Mouse (Mus musculus): ENCODE measurements around the gene Npas2. TPM values are rescaled to one million over a fixed set of nuclear protein-coding genes. Genes with fewer than 3 reads are reported as not detected.

The Npas2 gene
- polyA plus RNA-seq, 1 experiment, result 21.1 TPM

- DNase-seq (ENCODE audit: extremely low spot score in 1 of 2, low spot score in 1 of 2), result no peak
Measured at GRCm38 (mm10) chr1:39210928-39211327, 17.4 kb downstream of the Npas2 start.

- DNase-seq (ENCODE audit: extremely low spot score in 1 of 2, low spot score in 1 of 2), result no peak
Measured at GRCm38 (mm10) chr1:39212982-39213381, 19.5 kb downstream of the Npas2 start.

- DNase-seq (ENCODE audit: extremely low spot score in 1 of 2, low spot score in 1 of 2), result no peak
Measured at GRCm38 (mm10) chr1:39217584-39217983, 24.1 kb downstream of the Npas2 start.

- DNase-seq (ENCODE audit: extremely low spot score in 1 of 2, low spot score in 1 of 2), result no peak
Measured at GRCm38 (mm10) chr1:39228401-39228800, 34.9 kb downstream of the Npas2 start.

- DNase-seq (ENCODE audit: extremely low spot score in 1 of 2, low spot score in 1 of 2), result no peak
Measured at GRCm38 (mm10) chr1:39230021-39230420, 36.5 kb downstream of the Npas2 start.

- no peak for DNase-seq (ENCODE audit: extremely low spot score in 1 of 2, low spot score in 1 of 2)
Measured at GRCm38 (mm10) chr1:39234815-39235449, 41.4 kb downstream of the Npas2 start.

GRCm38 (mm10) chr1:39237503-39238255 lies 44.1 kb downstream of the Npas2 start:
- no peak for DNase-seq (ENCODE audit: extremely low spot score in 1 of 2, low spot score in 1 of 2)

- DNase-seq (ENCODE audit: extremely low spot score in 1 of 2, low spot score in 1 of 2), result no peak
Measured at GRCm38 (mm10) chr1:39240860-39241584, 47.5 kb downstream of the Npas2 start.

GRCm38 (mm10) chr1:39244726-39245125 lies 51.2 kb downstream of the Npas2 start:
- no peak for DNase-seq (ENCODE audit: extremely low spot score in 1 of 2, low spot score in 1 of 2)

- peak; percentile 24 to 79 for DNase-seq (ENCODE audit: extremely low spot score in 1 of 2, low spot score in 1 of 2)
Measured at GRCm38 (mm10) chr1:39251679-39252078, 58.1 kb downstream of the Npas2 start.

- DNase-seq (ENCODE audit: extremely low spot score in 1 of 2, low spot score in 1 of 2), result peak in 1 of 2 experiments; percentile 30
Measured at GRCm38 (mm10) chr1:39253771-39254170, 60.2 kb downstream of the Npas2 start.

GRCm38 (mm10) chr1:39256051-39256450 lies 62.5 kb downstream of the Npas2 start:
- DNase-seq (ENCODE audit: extremely low spot score in 1 of 2, low spot score in 1 of 2), result no peak

- DNase-seq (ENCODE audit: extremely low spot score in 1 of 2, low spot score in 1 of 2), result peak in 1 of 2 experiments; percentile 41
Measured at GRCm38 (mm10) chr1:39256513-39257330, 63.2 kb downstream of the Npas2 start.

- no peak for DNase-seq (ENCODE audit: extremely low spot score in 1 of 2, low spot score in 1 of 2)
Measured at GRCm38 (mm10) chr1:39257331-39257594, 63.7 kb downstream of the Npas2 start.

GRCm38 (mm10) chr1:39259668-39260067 lies 66.1 kb downstream of the Npas2 start:
- DNase-seq (ENCODE audit: extremely low spot score in 1 of 2, low spot score in 1 of 2), result no peak

GRCm38 (mm10) chr1:39260183-39260978 lies 66.8 kb downstream of the Npas2 start:
- peak; percentile 34 to 40 for DNase-seq (ENCODE audit: extremely low spot score in 1 of 2, low spot score in 1 of 2)

GRCm38 (mm10) chr1:39266843-39267512 lies 73.4 kb downstream of the Npas2 start:
- no peak for DNase-seq (ENCODE audit: extremely low spot score in 1 of 2, low spot score in 1 of 2)

- no peak for DNase-seq (ENCODE audit: extremely low spot score in 1 of 2, low spot score in 1 of 2)
Measured at GRCm38 (mm10) chr1:39272976-39273375, 79.4 kb downstream of the Npas2 start.

GRCm38 (mm10) chr1:39280391-39280790 lies 86.9 kb downstream of the Npas2 start:
- DNase-seq (ENCODE audit: extremely low spot score in 1 of 2, low spot score in 1 of 2), result no peak

All from frontal cortex, adult 2 months (tissue).